Mouse (Mus musculus): ENCODE results near the gene Cdh23.
A peak's percentile ranks its signal among the peaks of the same experiment; 100 is the strongest.

The Cdh23 gene

GRCm38 (mm10) chr10:60278786-60279185, 417.5 kb downstream of the Cdh23 start:
- no peak for DNase-seq

- no peak for DNase-seq
Measured at GRCm38 (mm10) chr10:60278006-60278399, 418.3 kb downstream of the Cdh23 start.

- DNase-seq: peak; percentile 95
Measured at GRCm38 (mm10) chr10:60277207-60278005, 418.9 kb downstream of the Cdh23 start, which contains the start of gene Psap. Gene Psap, plus strand, starts transcription at chr10:60277627.

- peak in 1 of 2 experiments; percentile 28 for DNase-seq
Measured at GRCm38 (mm10) chr10:60273382-60273781, 422.9 kb downstream of the Cdh23 start.

GRCm38 (mm10) chr10:60272241-60272640, 424.0 kb downstream of the Cdh23 start:
- DNase-seq: no peak

- no peak for DNase-seq
Measured at GRCm38 (mm10) chr10:60271015-60271414, 425.3 kb downstream of the Cdh23 start.

GRCm38 (mm10) chr10:60269141-60270064, 426.9 kb downstream of the Cdh23 start:
- no peak for DNase-seq

GRCm38 (mm10) chr10:60268738-60269137, 427.6 kb downstream of the Cdh23 start:
- no peak for DNase-seq

GRCm38 (mm10) chr10:60266842-60267401, 429.4 kb downstream of the Cdh23 start:
- no peak for DNase-seq

- peak in 1 of 2 experiments; percentile 61 for DNase-seq
Measured at GRCm38 (mm10) chr10:60265252-60265651, 431.0 kb downstream of the Cdh23 start.

GRCm38 (mm10) chr10:60263351-60263750, 432.9 kb downstream of the Cdh23 start:
- no peak for DNase-seq

- peak; percentile 89 to 93 for DNase-seq
Measured at GRCm38 (mm10) chr10:60262386-60262785, 433.9 kb downstream of the Cdh23 start.

GRCm38 (mm10) chr10:60261530-60261929, 434.8 kb downstream of the Cdh23 start:
- DNase-seq: no peak

- peak; percentile 55 to 56 for DNase-seq
Measured at GRCm38 (mm10) chr10:60260557-60261294, 435.6 kb downstream of the Cdh23 start.

- DNase-seq: no peak
Measured at GRCm38 (mm10) chr10:60257261-60257825, 438.9 kb downstream of the Cdh23 start.

GRCm38 (mm10) chr10:60256088-60256487, 440.2 kb downstream of the Cdh23 start:
- DNase-seq: no peak

Data from lung, postnatal 4 days (tissue).